ENCODE assay signal across 13 mouse cellular contexts in the genomic region with DNA sequence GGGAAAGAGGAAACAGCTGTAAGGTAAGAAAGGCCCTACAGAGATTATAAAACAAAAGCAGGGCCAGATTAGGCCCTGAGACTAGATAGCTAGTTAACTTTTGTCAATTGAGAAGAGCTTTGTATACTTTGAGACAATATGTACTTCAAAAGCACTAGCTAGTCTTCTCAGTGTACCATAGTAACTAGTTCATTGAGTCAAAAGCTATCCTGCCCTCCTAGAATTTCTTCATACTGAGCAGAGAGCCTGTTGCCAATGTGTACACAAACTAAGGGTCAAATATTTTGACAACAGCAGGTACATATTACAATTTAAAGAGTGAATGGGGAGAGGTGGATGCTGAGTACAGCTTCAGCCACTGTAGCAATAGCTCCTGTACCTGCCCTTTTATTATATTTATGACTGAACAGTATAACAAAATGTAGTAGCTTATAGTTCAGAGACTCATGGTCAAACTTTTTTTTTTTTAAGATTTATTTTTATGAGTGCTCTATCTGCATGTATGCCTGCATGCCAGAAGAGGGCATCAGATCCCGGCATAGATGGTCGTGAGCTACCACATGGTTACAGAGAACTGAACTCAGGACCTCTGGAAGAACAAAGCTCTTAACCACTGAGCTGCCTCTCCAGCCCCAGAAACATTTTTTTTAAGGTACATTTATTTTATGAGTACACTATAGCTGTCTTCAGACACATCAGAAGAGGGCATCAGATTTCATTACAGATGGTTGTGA. TPM values are rescaled to one million over a fixed set of nuclear protein-coding genes. Genes with fewer than 3 reads are reported as not detected.
DNase-seq lines count a peak whose midpoint lies in the region; TF ChIP-seq lines count a peak whose summit lies in the region.
"Had no signal": no experiment of that assay in that cellular context is flagged by ENCODE, and none has a peak within 500 bp of the region (broad histone marks: within the 10 kb centered on the region; RNA-seq: fewer than 3 reads in every experiment).

No protein-coding gene starts in this region.

- peak; percentile 68 for TF ChIP-seq CTCF in layer of hippocampus, adult 2 months (conservative IDR thresholded peaks at IDR 0.05)

- H3K4me3 ChIP-seq in layer of hippocampus, adult 2 months: no peak overlapping the region
- H3K4me3 ChIP-seq: forebrain, embryonic 12.5 days; limb, embryonic 12.5 days; megakaryocyte, embryonic 14.5 days had no signal

- DNase-seq in adrenal gland, adult (ENCODE audit: inconsistent age in 2 of 2, low spot score in 1 of 2): peak; percentile 29 to 65
- DNase-seq in adrenal gland, adult 2 months: no peak
- no peak for DNase-seq in layer of hippocampus, adult 2 months (ENCODE audit: low spot score in 2 of 2)
- DNase-seq in layer of hippocampus, adult 9-11 months: no peak
- DNase-seq in thymus, postnatal 36 days: peak; percentile 29 to 36
- no peak for DNase-seq in thymus, postnatal 4 days
- DNase-seq in retina, postnatal 1 day: no peak
- no peak for DNase-seq in layer of hippocampus, postnatal 10 days (ENCODE audit: low spot score in 2 of 2)
- DNase-seq: cerebellum, adult 11 months; gastrocnemius, postnatal 25 days had no signal

- no peak overlapping the region for H3K27ac ChIP-seq in layer of hippocampus, adult 2 months
- H3K27ac ChIP-seq: forebrain, embryonic 12.5 days; limb, embryonic 12.5 days had no signal

RNA-seq across cellular contexts. Expression of a gene that starts 6.0 kb away (rescaled TPM):
- 10 to 100 TPM; 48.3 to 52.4 TPM for total RNA-seq in adrenal gland, adult 2 months (2021)
- polyA plus RNA-seq in adrenal gland, adult 2 months (2012; rRNA removed): 13.5 and 14.6 TPM in 2 replicates
- total RNA-seq in layer of hippocampus, adult 2 months (2021): 10 to 100 TPM; 22.0 to 22.7 TPM
- total RNA-seq in layer of hippocampus, postnatal 10 days (2021): 10 to 100 TPM; 26.0 to 28.5 TPM

RNA-seq across cellular contexts. Expression of a gene that starts 14.9 kb away (rescaled TPM):
- 100 to 1,000 TPM; 179 to 252 TPM for total RNA-seq in adrenal gland, adult 2 months (2021)
- polyA plus RNA-seq in adrenal gland, adult 2 months (2012; rRNA removed): 210 and 224 TPM in 2 replicates
- total RNA-seq in layer of hippocampus, adult 2 months (2021): 100 to 1,000 TPM; 234 TPM
- total RNA-seq in layer of hippocampus, postnatal 10 days (2021): 100 to 1,000 TPM; 218 to 245 TPM

RNA-seq across cellular contexts. Expression of a gene that starts 35.8 kb away (rescaled TPM):
- total RNA-seq in adrenal gland, adult 2 months (2021): 10 to 100 TPM; 49.3 to 61.7 TPM
- 76.9 and 91.3 TPM in 2 replicates for polyA plus RNA-seq in adrenal gland, adult 2 months (2012; rRNA removed)
- total RNA-seq in layer of hippocampus, adult 2 months (2021): 10 to 100 TPM; 31.1 to 35.3 TPM
- 10 to 100 TPM; 42.0 to 45.7 TPM for total RNA-seq in layer of hippocampus, postnatal 10 days (2021)

Comparison
In these comparisons a context has a peak if more than half of its experiments do, and no peak if none do; other contexts are left out.
1. DNase-seq: peak in adrenal gland, adult (2 of 2) and thymus, postnatal 36 days (2 of 2); none in adrenal gland, adult 2 months (single experiment), layer of hippocampus, adult 2 months (0 of 2), layer of hippocampus, adult 9-11 months (single experiment), thymus, postnatal 4 days (single experiment), retina, postnatal 1 day (single experiment) and layer of hippocampus, postnatal 10 days (0 of 2).